Comparison of ENCODE assay signal across 8 mouse cellular contexts in the genomic region with DNA sequence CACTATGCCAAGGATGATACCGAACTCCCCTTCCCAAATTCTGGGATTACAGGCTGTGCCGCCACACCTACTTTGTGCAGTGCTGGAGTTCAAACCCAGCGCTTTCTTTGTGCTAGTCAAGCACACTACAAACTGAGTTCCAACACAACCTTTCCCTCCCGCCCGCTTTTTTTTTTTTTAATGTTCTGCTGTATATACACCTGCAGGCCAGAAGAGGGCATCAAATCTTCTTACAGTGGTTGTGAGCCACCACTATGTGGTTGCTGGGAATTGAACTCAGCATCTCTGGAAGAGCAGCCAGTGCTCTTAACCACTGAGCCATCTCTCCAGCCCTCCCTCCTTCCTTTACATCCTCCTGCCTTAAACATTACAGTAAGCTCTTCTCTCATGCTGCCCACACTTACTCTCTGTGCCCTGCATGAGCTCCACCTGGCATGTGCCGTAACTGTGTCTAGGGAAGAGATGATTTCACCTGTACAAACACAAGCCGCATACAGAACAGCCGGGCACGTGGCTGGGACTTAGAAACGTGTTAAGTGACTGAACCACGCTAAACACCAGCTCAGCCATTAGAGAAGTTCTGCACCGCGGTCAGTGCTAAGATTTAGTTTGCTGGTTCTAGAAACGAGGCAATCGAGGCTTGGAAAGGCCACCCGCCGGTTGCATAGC. TPM values are rescaled to one million over a fixed set of nuclear protein-coding genes. Genes with fewer than 3 reads are reported as not detected.
DNase-seq lines count a peak whose midpoint lies in the region; ATAC-seq and TF ChIP-seq lines count a peak whose summit lies in the region.

No protein-coding gene starts in this region.

- 0 out of 2 replicates have a peak, but pooled peaks have one; percentile 17 for ATAC-seq in intestine, embryonic 14.5 days (replicated peaks; ENCODE audit: low FRiP score, low TSS enrichment, low read depth)
- no peak for ATAC-seq in midbrain, postnatal 0 days (ENCODE audit: low FRiP score)
- ATAC-seq in cerebellum, adult (ENCODE audit: insufficient number of reproducible peaks, low FRiP score, low TSS enrichment): no peak

- H3K9me3 ChIP-seq in embryonic facial prominence, embryonic 10.5 days: no peaks in the 10 kb centered on the region
- H3K9me3 ChIP-seq in intestine, embryonic 14.5 days (ENCODE audit: control insufficient read depth, low read length): no peaks in the 10 kb centered on the region
- no peaks in the 10 kb centered on the region for H3K9me3 ChIP-seq in midbrain, postnatal 0 days (ENCODE audit: low read length)

- peak overlapping the region; percentile 49 for H3K4me3 ChIP-seq in embryonic facial prominence, embryonic 10.5 days
- peak overlapping the region; percentile 10; the same call in 1 of the 2 replicates for H3K4me3 ChIP-seq in intestine, embryonic 14.5 days (ENCODE audit: low read depth, low read length)
- peak overlapping the region; percentile 23; the same call in 1 of the 2 replicates for H3K4me3 ChIP-seq in midbrain, postnatal 0 days (ENCODE audit: low read depth, low read length)

- peaks cover 5% of the 10 kb centered on the region; the same call in 1 of the 2 replicates for H3K27me3 ChIP-seq in embryonic facial prominence, embryonic 10.5 days (replicated peaks; ENCODE audit: low read depth, poor library complexity, severe bottlenecking)
- no peaks in the 10 kb centered on the region for H3K27me3 ChIP-seq in intestine, embryonic 14.5 days (replicated peaks; ENCODE audit: control insufficient read depth, insufficient read depth, low read length)
- H3K27me3 ChIP-seq in midbrain, postnatal 0 days (ENCODE audit: insufficient read depth, low read length): no peaks in the 10 kb centered on the region

- H3K4me2 ChIP-seq in intestine, embryonic 14.5 days (ENCODE audit: low read length): peak overlapping the region; percentile 38
- peak overlapping the region; percentile 46 for H3K4me2 ChIP-seq in midbrain, postnatal 0 days (ENCODE audit: low read depth, low read length, poor library complexity, severe bottlenecking)

- peaks cover 5% of the 10 kb centered on the region for H3K36me3 ChIP-seq in embryonic facial prominence, embryonic 10.5 days (replicated peaks)
- no peaks in the 10 kb centered on the region for H3K36me3 ChIP-seq in intestine, embryonic 14.5 days (ENCODE audit: control insufficient read depth, insufficient read depth, low read length)
- no peaks in the 10 kb centered on the region for H3K36me3 ChIP-seq in midbrain, postnatal 0 days (ENCODE audit: insufficient read depth, low read length)

- TF ChIP-seq CTCF in midbrain, postnatal 0 days (IDR thresholded peaks at IDR 0.05): peak; percentile 68

- no peak overlapping the region for H3K9ac ChIP-seq in intestine, embryonic 14.5 days (ENCODE audit: low read length)
- no peak overlapping the region for H3K9ac ChIP-seq in midbrain, postnatal 0 days (replicated peaks; ENCODE audit: low read length, poor library complexity, severe bottlenecking)

- peak; percentile 18 for DNase-seq in cerebellum, adult 9-11 months
- no peak for DNase-seq in cerebellum, postnatal 36 days
- DNase-seq in A20 (ENCODE audit: low read depth, low spot score): peak; percentile 71
- no peak for DNase-seq in embryonic facial prominence, embryonic 10.5 days (ENCODE audit: low spot score)
- DNase-seq in intestine, embryonic 14.5 days (ENCODE audit: low spot score): no peak
- peak; percentile 28 for DNase-seq in midbrain, postnatal 0 days (ENCODE audit: low spot score)
- no peak for DNase-seq in kidney, postnatal 36 days

- 47% methylated on average over 17 of the region's 17 CpGs for WGBS in embryonic facial prominence, embryonic 10.5 days
- 50% methylated on average over 17 of the region's 17 CpGs for WGBS in intestine, embryonic 14.5 days
- 45% methylated on average over 17 of the region's 17 CpGs for WGBS in midbrain, postnatal 0 days

- peaks cover 18% of the 10 kb centered on the region for H3K4me1 ChIP-seq in embryonic facial prominence, embryonic 10.5 days
- H3K4me1 ChIP-seq in intestine, embryonic 14.5 days (replicated peaks; ENCODE audit: control insufficient read depth, insufficient read depth, low read length): no peaks in the 10 kb centered on the region
- no peaks in the 10 kb centered on the region for H3K4me1 ChIP-seq in midbrain, postnatal 0 days (ENCODE audit: insufficient read depth, low read length)

- H3K27ac ChIP-seq in embryonic facial prominence, embryonic 10.5 days (replicated peaks): peak overlapping the region; percentile 59
- H3K27ac ChIP-seq in intestine, embryonic 14.5 days (ENCODE audit: low read depth): no peak overlapping the region
- H3K27ac ChIP-seq in midbrain, postnatal 0 days (ENCODE audit: low read depth, low read length): no peak overlapping the region

RNA-seq across cellular contexts. Expression of a gene that starts 13.2 kb away (rescaled TPM):
- polyA plus RNA-seq in embryonic facial prominence, embryonic 10.5 days (2016; fragmentation: Nextera tagmentation; extraction: Ambion mirVana): 13.2 and 14.8 TPM in 2 replicates
- 15.9 and 16.4 TPM in 2 replicates for polyA plus RNA-seq in intestine, embryonic 14.5 days (2014; fragmentation: Nextera tagmentation; extraction: Ambion mirVana)
- 6.6 and 7.5 TPM in 2 replicates for total RNA-seq in midbrain, postnatal 0 days (2014; rRNA removed)
- 7.4 and 8.6 TPM in 2 replicates for polyA plus RNA-seq in midbrain, postnatal 0 days (2015; fragmentation: Nextera tagmentation; extraction: Ambion mirVana)

RNA-seq across cellular contexts. Expression of a gene that starts 35.8 kb away (rescaled TPM):
- 25.2 and 25.4 TPM in 2 replicates for polyA plus RNA-seq in embryonic facial prominence, embryonic 10.5 days (2016; fragmentation: Nextera tagmentation; extraction: Ambion mirVana)
- 17.8 and 18.4 TPM in 2 replicates for polyA plus RNA-seq in intestine, embryonic 14.5 days (2014; fragmentation: Nextera tagmentation; extraction: Ambion mirVana)
- total RNA-seq in midbrain, postnatal 0 days (2014; rRNA removed): 34.4 and 51.1 TPM in 2 replicates
- polyA plus RNA-seq in midbrain, postnatal 0 days (2015; fragmentation: Nextera tagmentation; extraction: Ambion mirVana): 10.1 and 12.4 TPM in 2 replicates

RNA-seq across cellular contexts. Expression of a gene that starts 36.0 kb away (rescaled TPM):
- polyA plus RNA-seq in embryonic facial prominence, embryonic 10.5 days (2016; fragmentation: Nextera tagmentation; extraction: Ambion mirVana): 10.3 and 12.0 TPM in 2 replicates
- polyA plus RNA-seq in intestine, embryonic 14.5 days (2014; fragmentation: Nextera tagmentation; extraction: Ambion mirVana): 5.2 and 5.3 TPM in 2 replicates
- 58.2 and 64.9 TPM in 2 replicates for total RNA-seq in midbrain, postnatal 0 days (2014; rRNA removed)
- polyA plus RNA-seq in midbrain, postnatal 0 days (2015; fragmentation: Nextera tagmentation; extraction: Ambion mirVana): 26.1 and 26.5 TPM in 2 replicates

RNA-seq across cellular contexts. Expression of a gene that starts 55.5 kb away (rescaled TPM):
- 63.3 and 67.3 TPM in 2 replicates for polyA plus RNA-seq in embryonic facial prominence, embryonic 10.5 days (2016; fragmentation: Nextera tagmentation; extraction: Ambion mirVana)
- polyA plus RNA-seq in intestine, embryonic 14.5 days (2014; fragmentation: Nextera tagmentation; extraction: Ambion mirVana): 47.5 and 48.1 TPM in 2 replicates
- total RNA-seq in midbrain, postnatal 0 days (2014; rRNA removed): 42.0 and 51.7 TPM in 2 replicates
- polyA plus RNA-seq in midbrain, postnatal 0 days (2015; fragmentation: Nextera tagmentation; extraction: Ambion mirVana): 84.0 and 89.1 TPM in 2 replicates

RNA-seq across cellular contexts. Expression of a gene that starts 55.8 kb away (rescaled TPM):
- 1.5 and 2.4 TPM in 2 replicates for polyA plus RNA-seq in embryonic facial prominence, embryonic 10.5 days (2016; fragmentation: Nextera tagmentation; extraction: Ambion mirVana)
- polyA plus RNA-seq in intestine, embryonic 14.5 days (2014; fragmentation: Nextera tagmentation; extraction: Ambion mirVana): 0.19 and 0.34 TPM in 2 replicates
- total RNA-seq in midbrain, postnatal 0 days (2014; rRNA removed): 23.9 and 29.5 TPM in 2 replicates
- polyA plus RNA-seq in midbrain, postnatal 0 days (2015; fragmentation: Nextera tagmentation; extraction: Ambion mirVana): 4.3 and 5.0 TPM in 2 replicates

Comparison
In these comparisons a context has a peak if more than half of its experiments do, and no peak if none do; other contexts are left out.
1. DNase-seq: peak in cerebellum, adult 9-11 months (single experiment), A20 (single experiment) and midbrain, postnatal 0 days (single experiment); none in cerebellum, postnatal 36 days (0 of 2), embryonic facial prominence, embryonic 10.5 days (single experiment), intestine, embryonic 14.5 days (single experiment) and kidney, postnatal 36 days (0 of 2).
2. Peak in every context shown above with its lines, with median percentiles within 50 percentile points of each other: H3K4me3 ChIP-seq.